13 mouse cellular contexts compared by ENCODE assay signal in the genomic region with DNA sequence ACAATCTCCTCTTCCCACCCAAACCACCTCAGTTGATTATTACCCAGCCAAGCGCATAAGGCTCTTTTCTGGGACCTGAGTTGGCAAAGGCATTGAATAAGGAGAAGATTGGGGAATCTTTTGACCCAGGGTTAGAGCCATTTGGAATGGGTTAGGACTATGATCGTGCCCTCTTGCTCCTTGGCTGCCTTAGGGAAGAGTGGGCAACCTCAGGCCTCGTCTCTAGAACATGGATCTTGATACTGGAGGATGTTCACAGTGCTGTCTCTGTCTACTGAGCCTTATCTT. TPM values are rescaled to one million over a fixed set of nuclear protein-coding genes. Genes with fewer than 3 reads are reported as not detected.
DNase-seq lines count a peak whose midpoint lies in the region; ATAC-seq and TF ChIP-seq lines count a peak whose summit lies in the region.
"Had no signal": no experiment of that assay in that cellular context is flagged by ENCODE, and none has a peak within 500 bp of the region (broad histone marks: within the 10 kb centered on the region; RNA-seq: fewer than 3 reads in every experiment).

No protein-coding gene starts in this region.

- TF ChIP-seq CTCF in liver, postnatal 0 days (IDR thresholded peaks at IDR 0.05; ENCODE audit: low read depth): no peak
- no peak for TF ChIP-seq CTCF in kidney, postnatal 0 days (IDR thresholded peaks at IDR 0.05; ENCODE audit: low read depth)
- no peak for TF ChIP-seq CTCF in midbrain, postnatal 0 days (IDR thresholded peaks at IDR 0.05)

- no peak; the same call in 1 of the 2 replicates for ATAC-seq in liver, embryonic 12.5 days
- ATAC-seq in liver, postnatal 0 days: no peak
- ATAC-seq in hindbrain, embryonic 13.5 days (ENCODE audit: low FRiP score): no peak
- ATAC-seq in kidney, postnatal 0 days (replicated peaks; ENCODE audit: low FRiP score, low read depth): no peak
- no peak for ATAC-seq in midbrain, postnatal 0 days (ENCODE audit: low FRiP score)
- ATAC-seq in cerebellum, adult (ENCODE audit: insufficient number of reproducible peaks, low FRiP score, low TSS enrichment): no peak

- H3K4me1 ChIP-seq in liver, embryonic 12.5 days: peaks cover 38% of the 10 kb centered on the region
- peaks cover 36% of the 10 kb centered on the region for H3K4me1 ChIP-seq in liver, postnatal 0 days (ENCODE audit: insufficient read depth)
- H3K4me1 ChIP-seq in hindbrain, embryonic 13.5 days (replicated peaks): peaks cover 87% of the 10 kb centered on the region
- H3K4me1 ChIP-seq in kidney, postnatal 0 days (replicated peaks; ENCODE audit: insufficient read depth, low read length): peaks cover 42% of the 10 kb centered on the region
- H3K4me1 ChIP-seq in midbrain, postnatal 0 days (ENCODE audit: insufficient read depth, low read length): peaks cover 6% of the 10 kb centered on the region; the same call in 1 of the 2 replicates

- H3K27me3 ChIP-seq in liver, embryonic 12.5 days (replicated peaks): peaks cover 69% of the 10 kb centered on the region
- peaks cover 26% of the 10 kb centered on the region for H3K27me3 ChIP-seq in liver, postnatal 0 days (ENCODE audit: insufficient read depth, low read length)
- peaks cover 34% of the 10 kb centered on the region for H3K27me3 ChIP-seq in hindbrain, embryonic 13.5 days
- H3K27me3 ChIP-seq in kidney, postnatal 0 days (ENCODE audit: insufficient read depth, low read length): peaks cover 10% of the 10 kb centered on the region; the same call in 1 of the 2 replicates
- H3K27me3 ChIP-seq in midbrain, postnatal 0 days (ENCODE audit: insufficient read depth, low read length): peaks cover 14% of the 10 kb centered on the region

- 58% methylated on average over 3 of the region's 3 CpGs for WGBS in liver, embryonic 12.5 days (ENCODE audit: insufficient replicate concordance)
- WGBS in liver, postnatal 0 days (ENCODE audit: insufficient replicate concordance): 52% methylated on average over 3 of the region's 3 CpGs
- WGBS in hindbrain, embryonic 13.5 days: 56% methylated on average over 3 of the region's 3 CpGs
- WGBS in kidney, postnatal 0 days: 64% methylated on average over 3 of the region's 3 CpGs
- WGBS in midbrain, postnatal 0 days: 57% methylated on average over 3 of the region's 3 CpGs

- TF ChIP-seq EP300 in liver, postnatal 0 days (IDR thresholded peaks at IDR 0.05; ENCODE audit: low read depth): no peak

- DNase-seq in liver, postnatal 0 days: no peak
- DNase-seq in kidney, postnatal 0 days (ENCODE audit: low spot score): no peak
- DNase-seq in midbrain, postnatal 0 days (ENCODE audit: low spot score): no peak
- no peak for DNase-seq in ovary, postnatal 10 days (ENCODE audit: low spot score)
- DNase-seq in adrenal gland, postnatal 10 days: no peak
- DNase-seq: cerebellum, adult 8-10 months had no signal

- no peaks in the 10 kb centered on the region for H3K9me3 ChIP-seq in liver, embryonic 12.5 days (replicated peaks)
- no peaks in the 10 kb centered on the region for H3K9me3 ChIP-seq in liver, postnatal 0 days (ENCODE audit: low read length)
- H3K9me3 ChIP-seq in hindbrain, embryonic 13.5 days: no peaks in the 10 kb centered on the region
- H3K9me3 ChIP-seq in kidney, postnatal 0 days (replicated peaks; ENCODE audit: low read length): no peaks in the 10 kb centered on the region
- H3K9me3 ChIP-seq in midbrain, postnatal 0 days (ENCODE audit: low read length): no peaks in the 10 kb centered on the region
- H3K9me3 ChIP-seq: embryonic facial prominence, embryonic 13.5 days had no signal

- no peak overlapping the region for H3K4me3 ChIP-seq in liver, embryonic 12.5 days
- no peak overlapping the region for H3K4me3 ChIP-seq in liver, postnatal 0 days (ENCODE audit: low read depth, low read length)
- 0 out of 2 replicates have a peak overlapping the region, but pooled peaks have one; percentile 47 for H3K4me3 ChIP-seq in hindbrain, embryonic 13.5 days
- H3K4me3 ChIP-seq in kidney, postnatal 0 days (replicated peaks; ENCODE audit: low read depth, low read length): no peak overlapping the region
- H3K4me3 ChIP-seq in midbrain, postnatal 0 days (ENCODE audit: low read depth, low read length): no peak overlapping the region
- H3K4me3 ChIP-seq: embryonic facial prominence, embryonic 13.5 days had no signal

- peak overlapping the region; percentile 65 for H3K27ac ChIP-seq in liver, embryonic 12.5 days
- no peak overlapping the region for H3K27ac ChIP-seq in liver, postnatal 0 days (ENCODE audit: low read depth)
- H3K27ac ChIP-seq in hindbrain, embryonic 13.5 days: peak overlapping the region; percentile 69
- H3K27ac ChIP-seq in kidney, postnatal 0 days: peak overlapping the region; percentile 77
- H3K27ac ChIP-seq in midbrain, postnatal 0 days (ENCODE audit: low read depth, low read length): 0 out of 2 replicates have a peak overlapping the region, but pooled peaks have one; percentile 6
- H3K27ac ChIP-seq: embryonic facial prominence, embryonic 13.5 days; macrophage had no signal

- no peak overlapping the region for H3K9ac ChIP-seq in liver, embryonic 12.5 days
- H3K9ac ChIP-seq in liver, postnatal 0 days (replicated peaks): no peak overlapping the region
- H3K9ac ChIP-seq in hindbrain, embryonic 13.5 days: peak overlapping the region; percentile 53; the same call in 1 of the 2 replicates
- no peak overlapping the region for H3K9ac ChIP-seq in kidney, postnatal 0 days (ENCODE audit: low read depth, low read length)
- H3K9ac ChIP-seq in midbrain, postnatal 0 days (replicated peaks; ENCODE audit: low read length, poor library complexity, severe bottlenecking): no peak overlapping the region
- H3K9ac ChIP-seq: embryonic facial prominence, embryonic 13.5 days had no signal

- H3K4me2 ChIP-seq in liver, embryonic 12.5 days: peak overlapping the region; percentile 98
- no peak overlapping the region for H3K4me2 ChIP-seq in liver, postnatal 0 days (ENCODE audit: low read depth, low read length)
- H3K4me2 ChIP-seq in hindbrain, embryonic 13.5 days: peak overlapping the region; percentile 95
- H3K4me2 ChIP-seq in kidney, postnatal 0 days (ENCODE audit: low read length): no peak overlapping the region
- H3K4me2 ChIP-seq in midbrain, postnatal 0 days (ENCODE audit: low read depth, low read length, poor library complexity, severe bottlenecking): no peak overlapping the region; the same call in 1 of the 2 replicates
- H3K4me2 ChIP-seq: embryonic facial prominence, embryonic 13.5 days had no signal

- H3K36me3 ChIP-seq in liver, embryonic 12.5 days: no peaks in the 10 kb centered on the region
- H3K36me3 ChIP-seq in liver, postnatal 0 days (replicated peaks; ENCODE audit: insufficient read depth, low read length): no peaks in the 10 kb centered on the region
- peaks cover 3% of the 10 kb centered on the region for H3K36me3 ChIP-seq in hindbrain, embryonic 13.5 days
- H3K36me3 ChIP-seq in kidney, postnatal 0 days (ENCODE audit: insufficient read depth, low read length): no peaks in the 10 kb centered on the region
- H3K36me3 ChIP-seq in midbrain, postnatal 0 days (ENCODE audit: insufficient read depth, low read length): peaks cover under 1% of the 10 kb centered on the region; the same call in 1 of the 2 replicates
- H3K36me3 ChIP-seq: embryonic facial prominence, embryonic 13.5 days had no signal

RNA-seq across cellular contexts. Expression of gene Foxj1, which starts 2.3 kb away (rescaled TPM):
- polyA plus RNA-seq in liver, embryonic 12.5 days (2016; fragmentation: Nextera tagmentation; extraction: Ambion mirVana): 1.2 and 1.4 TPM in 2 replicates
- 0.07 and 0.14 TPM in 2 replicates for polyA plus RNA-seq in liver, postnatal 0 days (2015; fragmentation: Nextera tagmentation; extraction: Ambion mirVana)
- 14.2 and 24.3 TPM in 2 replicates for polyA plus RNA-seq in hindbrain, embryonic 13.5 days (2015; fragmentation: Nextera tagmentation; extraction: Ambion mirVana)
- polyA plus RNA-seq in kidney, postnatal 0 days (2015; fragmentation: Nextera tagmentation; extraction: Ambion mirVana): 2.5 TPM in 2 replicates
- total RNA-seq in midbrain, postnatal 0 days (2014; rRNA removed): 24.1 and 37.5 TPM in 2 replicates
- polyA plus RNA-seq in midbrain, postnatal 0 days (2015; fragmentation: Nextera tagmentation; extraction: Ambion mirVana): 9.6 and 12.1 TPM in 2 replicates
- under 1 TPM; 0.18 to 0.30 TPM for total RNA-seq in adrenal gland, postnatal 10 days (2021)
- polyA plus RNA-seq: macrophage had no signal

RNA-seq across cellular contexts. Expression of gene Exoc7, which starts 25.9 kb away (rescaled TPM):
- 29.7 and 31.8 TPM in 2 replicates for polyA plus RNA-seq in liver, embryonic 12.5 days (2016; fragmentation: Nextera tagmentation; extraction: Ambion mirVana)
- polyA plus RNA-seq in liver, postnatal 0 days (2015; fragmentation: Nextera tagmentation; extraction: Ambion mirVana): 18.1 and 18.4 TPM in 2 replicates
- polyA plus RNA-seq in hindbrain, embryonic 13.5 days (2015; fragmentation: Nextera tagmentation; extraction: Ambion mirVana): 94.4 and 97.5 TPM in 2 replicates
- 56.5 and 59.1 TPM in 2 replicates for polyA plus RNA-seq in kidney, postnatal 0 days (2015; fragmentation: Nextera tagmentation; extraction: Ambion mirVana)
- total RNA-seq in midbrain, postnatal 0 days (2014; rRNA removed): 81.0 and 101 TPM in 2 replicates
- polyA plus RNA-seq in midbrain, postnatal 0 days (2015; fragmentation: Nextera tagmentation; extraction: Ambion mirVana): 144 and 149 TPM in 2 replicates
- 10 to 100 TPM; 57.0 to 70.2 TPM for total RNA-seq in adrenal gland, postnatal 10 days (2021)

RNA-seq across cellular contexts. Expression of gene Galr2, which starts 52.2 kb away (rescaled TPM):
- not detected in 2 replicates for polyA plus RNA-seq in liver, embryonic 12.5 days (2016; fragmentation: Nextera tagmentation; extraction: Ambion mirVana)
- not detected in 2 replicates for polyA plus RNA-seq in liver, postnatal 0 days (2015; fragmentation: Nextera tagmentation; extraction: Ambion mirVana)
- polyA plus RNA-seq in hindbrain, embryonic 13.5 days (2015; fragmentation: Nextera tagmentation; extraction: Ambion mirVana): 0.27 and 0.56 TPM in 2 replicates
- 0.13 and 0.18 TPM in 2 replicates for polyA plus RNA-seq in kidney, postnatal 0 days (2015; fragmentation: Nextera tagmentation; extraction: Ambion mirVana)
- total RNA-seq in midbrain, postnatal 0 days (2014; rRNA removed): 0.47 TPM in 1 of 2 replicates, not detected in the other
- polyA plus RNA-seq in midbrain, postnatal 0 days (2015; fragmentation: Nextera tagmentation; extraction: Ambion mirVana): 0.36 and 0.54 TPM in 2 replicates
- total RNA-seq in adrenal gland, postnatal 10 days (2021): under 1 TPM; 0.15 to 0.36 TPM
- total RNA-seq: heart, adult 8-10 months; left cerebral cortex, postnatal 36 days had no signal
- polyA plus RNA-seq: macrophage had no signal

RNA-seq across cellular contexts. Expression of gene Srp68, which starts 58.9 kb away (rescaled TPM):
- 66.4 and 66.8 TPM in 2 replicates for polyA plus RNA-seq in liver, embryonic 12.5 days (2016; fragmentation: Nextera tagmentation; extraction: Ambion mirVana)
- 20.9 and 23.8 TPM in 2 replicates for polyA plus RNA-seq in liver, postnatal 0 days (2015; fragmentation: Nextera tagmentation; extraction: Ambion mirVana)
- 63.7 and 64.4 TPM in 2 replicates for polyA plus RNA-seq in hindbrain, embryonic 13.5 days (2015; fragmentation: Nextera tagmentation; extraction: Ambion mirVana)
- 62.1 and 69.1 TPM in 2 replicates for polyA plus RNA-seq in kidney, postnatal 0 days (2015; fragmentation: Nextera tagmentation; extraction: Ambion mirVana)
- 17.7 and 27.3 TPM in 2 replicates for total RNA-seq in midbrain, postnatal 0 days (2014; rRNA removed)
- 47.9 and 50.9 TPM in 2 replicates for polyA plus RNA-seq in midbrain, postnatal 0 days (2015; fragmentation: Nextera tagmentation; extraction: Ambion mirVana)
- 10 to 100 TPM; 63.3 to 64.9 TPM for total RNA-seq in adrenal gland, postnatal 10 days (2021)

Comparison
In these comparisons a context has a peak if more than half of its experiments do, and no peak if none do; other contexts are left out.
1. H3K4me2 ChIP-seq: peak in liver, embryonic 12.5 days (single experiment) and hindbrain, embryonic 13.5 days (single experiment); none in liver, postnatal 0 days (single experiment), kidney, postnatal 0 days (single experiment) and midbrain, postnatal 0 days (single experiment).